Mouse (Mus musculus) stomach, embryonic 16.5 days (tissue): Measurements from ENCODE around the gene Ythdc1. TPM values are rescaled to one million over a fixed set of nuclear protein-coding genes. Genes with fewer than 3 reads are reported as not detected.
"Not testable (repeated sequence)": the region's sequence is repeated elsewhere in the genome, so short reads cannot be mapped to it uniquely, and the experiment has no call there.

ENCODE experiments used
- ATAC-seq: fragments of 200-750 bp; cut with Nextera tagmentation; 2 replicates; pipeline ENCODE4 v1.8.0; 2017; ENCODE audit warnings: moderate number of reproducible peaks, moderate TSS enrichment; ENCODE audit not compliant: insufficient read depth, low FRiP score
- H3K27ac ChIP-seq: fragments of 300-500 bp; sonication (generic); 2 replicates; pipeline ENCODE4 v1.5.1; 2014; ENCODE audit warnings: low read length
- H3K27me3 ChIP-seq: fragments of 300-500 bp; sonication (generic); 2 replicates; pipeline ENCODE4 v1.6.1; 2014; ENCODE audit warnings: low read length, control low read depth, mixed read lengths; ENCODE audit not compliant: control insufficient read depth, insufficient read depth
- H3K36me3 ChIP-seq: fragments of 300-500 bp; sonication (generic); 2 replicates; pipeline ENCODE4 v1.6.1; 2014; ENCODE audit warnings: low read length; ENCODE audit not compliant: control insufficient read depth, insufficient read depth
- H3K4me1 ChIP-seq: fragments of 300-500 bp; sonication (generic); 2 replicates; pipeline ENCODE4 v1.6.1; 2014; ENCODE audit warnings: low read length, control low read depth, mixed read lengths; ENCODE audit not compliant: control insufficient read depth, insufficient read depth
- H3K4me2 ChIP-seq: fragments of 300-500 bp; sonication (generic); 2 replicates; pipeline ENCODE4 v1.6.1; 2014; ENCODE audit warnings: low read depth, low read length, mixed read lengths
- H3K4me3 ChIP-seq: fragments of 300-500 bp; sonication (generic); replicated peaks from 2 replicates; pipeline ENCODE4 v1.5.1; 2014; ENCODE audit warnings: mild to moderate bottlenecking, low read length
- H3K9ac ChIP-seq: fragments of 300-500 bp; sonication (generic); 2 replicates; pipeline ENCODE4 v1.6.1; 2014; ENCODE audit warnings: low read length
- H3K9me3 ChIP-seq: fragments of 300-500 bp; sonication (generic); replicated peaks from 2 replicates; pipeline ENCODE4 v1.6.1; 2016; ENCODE audit warnings: low read length, control low read depth; ENCODE audit not compliant: control insufficient read depth
- WGBS: fragments of 180-500 bp; shearing (Covaris S2); extraction: QIAGEN DNeasy Blood & Tissue Kit; methylation state at CpG from one replicate; pipeline ENCODE4 v1.1.7; 2014; 5-methylcytosine and 5-hydroxymethylcytosine counted together
- polyA plus RNA-seq: library from polyadenylated mRNA; unstranded; fragments of >200 nt; fragmentation: Nextera tagmentation; extraction: Ambion mirVana; gene quantifications from 2 replicates; pipeline ENCODE4 v1.2.1, GENCODE M21; 2015

Gene Ythdc1
- polyA plus RNA-seq, 1 experiment from 2014 or later, result 34.6 TPM

DNA sequence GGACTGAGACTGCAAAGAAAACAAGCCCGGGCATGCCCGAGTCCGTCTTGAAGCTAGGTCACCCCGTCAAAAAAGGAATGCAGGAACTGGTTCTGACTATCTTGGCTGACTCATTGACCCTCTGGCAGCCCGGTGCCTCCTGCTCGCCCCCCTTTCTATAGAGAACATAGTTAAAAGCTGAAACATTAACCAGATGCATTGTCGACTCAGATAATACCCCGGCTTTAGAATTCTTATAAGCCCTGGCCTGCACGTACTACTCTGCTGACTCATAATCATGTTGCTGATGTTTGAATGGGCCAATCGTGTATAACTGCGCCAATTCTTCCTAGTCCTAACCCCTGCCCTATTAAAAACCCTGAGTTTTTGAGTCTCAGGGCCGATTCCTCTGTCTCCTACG lies 52.5 kb downstream of the Ythdc1 start:
- not testable (repeated sequence) for H3K27me3 ChIP-seq, H3K4me3 ChIP-seq, H3K4me2 ChIP-seq, H3K36me3 ChIP-seq, H3K4me1 ChIP-seq, H3K9me3 ChIP-seq, H3K9ac ChIP-seq
- peak; percentile 78 for ATAC-seq
- peak overlapping the region; percentile 88 for H3K27ac ChIP-seq
- WGBS, result 54% methylated on average over 13 of the region's 13 CpGs

DNA sequence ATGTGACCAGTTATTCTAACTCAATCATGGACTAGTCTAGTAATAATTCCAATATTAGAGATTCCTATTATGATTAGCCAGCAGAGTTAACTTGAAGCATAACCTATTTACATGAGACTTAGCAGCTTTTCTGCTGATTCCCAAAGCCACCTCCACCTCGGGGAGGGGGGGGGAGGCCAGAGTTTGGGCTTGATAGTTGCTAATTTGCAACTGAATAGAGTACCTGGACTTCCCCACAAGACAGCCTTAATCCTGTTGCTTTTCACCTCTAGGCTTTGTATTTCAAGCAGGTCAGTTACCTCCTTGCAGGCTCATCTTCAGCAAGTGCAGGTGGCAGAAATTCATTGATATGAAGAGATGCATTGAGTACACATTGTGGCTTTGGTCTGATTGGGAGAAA lies 53.7 kb downstream of the Ythdc1 start:
- H3K4me1 ChIP-seq, result no peaks in the 10 kb centered on the region
- no peaks in the 10 kb centered on the region for H3K36me3 ChIP-seq
- no peak overlapping the region for H3K4me3 ChIP-seq
- H3K9ac ChIP-seq, result no peak overlapping the region
- H3K27ac ChIP-seq, result no peak overlapping the region; the same call in 1 of the 2 replicates
- no peak for ATAC-seq
- no peaks in the 10 kb centered on the region for H3K27me3 ChIP-seq
- 36% methylated on average over 1 of the region's 1 CpGs for WGBS
- no peak overlapping the region for H3K4me2 ChIP-seq
- H3K9me3 ChIP-seq, result no peaks in the 10 kb centered on the region

GRCm38 (mm10) chr5:86858336-86858735 lies 54.3 kb downstream of the Ythdc1 start:
- Histone ChIP-seq H3K4me2 (no peak overlapping the region), H3K4me1 (no peaks in the 10 kb centered on the region), H3K4me3 (no peak overlapping the region), H3K27me3 (no peaks in the 10 kb centered on the region), H3K9me3 (no peaks in the 10 kb centered on the region), H3K36me3 (no peaks in the 10 kb centered on the region), H3K27ac (0 out of 2 replicates have a peak overlapping the region, but pooled peaks have one; percentile 5), H3K9ac (no peak overlapping the region)
- WGBS, result 49% methylated on average over 3 of the region's 3 CpGs
- no peak for ATAC-seq

- ATAC-seq, result no peak
- Histone ChIP-seq H3K9me3 (no peaks in the 10 kb centered on the region), H3K36me3 (no peaks in the 10 kb centered on the region), H3K4me1 (0 out of 2 replicates have a peak, but pooled peaks cover 2% of the 10 kb centered on the region), H3K4me3 (no peak overlapping the region), H3K9ac (no peak overlapping the region), H3K27me3 (no peaks in the 10 kb centered on the region), H3K4me2 (no peak overlapping the region), H3K27ac (no peak overlapping the region)
- 30% methylated on average over 1 of the region's 1 CpGs for whole genome bisulfite sequencing
Measured at GRCm38 (mm10) chr5:86871877-86872276, 67.9 kb downstream of the Ythdc1 start.

Other genes with a start within 250 kb of the Ythdc1 start
- gene Tmprss11f, start 171.8 kb upstream of the Ythdc1 start, polyA plus RNA-seq, result 1.5 and 3.0 TPM in 2 replicates
- 12.2 and 14.1 TPM in 2 replicates for gene Tmprss11b, start 127.9 kb upstream of the Ythdc1 start, polyA plus RNA-seq
- 2.3 and 4.5 TPM in 2 replicates for gene Tmprss11e, start 58.4 kb upstream of the Ythdc1 start, polyA plus RNA-seq
- 77.0 and 80.9 TPM in 2 replicates for gene Ugt2b34, start 102.7 kb downstream of the Ythdc1 start, polyA plus RNA-seq
- gene Ugt2b1, start 122.3 kb downstream of the Ythdc1 start, polyA plus RNA-seq, result not detected in 2 replicates
- gene Ugt2b35, start 196.6 kb downstream of the Ythdc1 start, polyA plus RNA-seq, result 0.71 and 0.87 TPM in 2 replicates